Mouse (Mus musculus): Measurements from ENCODE around the gene March6. TPM values are rescaled to one million over a fixed set of nuclear protein-coding genes. Genes with fewer than 3 reads are reported as not detected.

The March6 gene
- total RNA-seq, 2 experiments from 2014 or later, result 183 to 187 TPM

GRCm38 (mm10) chr15:31453098-31453916 is 77.5 kb downstream of the March6 start, which contains the start of gene Ropn1l:
Gene Ropn1l (minus strand): TSS chr15:31453737.
- peak; percentile 91 to 92 for DNase-seq

- DNase-seq, result no peak
Measured at GRCm38 (mm10) chr15:31452336-31453097, 78.3 kb downstream of the March6 start.

DNA sequence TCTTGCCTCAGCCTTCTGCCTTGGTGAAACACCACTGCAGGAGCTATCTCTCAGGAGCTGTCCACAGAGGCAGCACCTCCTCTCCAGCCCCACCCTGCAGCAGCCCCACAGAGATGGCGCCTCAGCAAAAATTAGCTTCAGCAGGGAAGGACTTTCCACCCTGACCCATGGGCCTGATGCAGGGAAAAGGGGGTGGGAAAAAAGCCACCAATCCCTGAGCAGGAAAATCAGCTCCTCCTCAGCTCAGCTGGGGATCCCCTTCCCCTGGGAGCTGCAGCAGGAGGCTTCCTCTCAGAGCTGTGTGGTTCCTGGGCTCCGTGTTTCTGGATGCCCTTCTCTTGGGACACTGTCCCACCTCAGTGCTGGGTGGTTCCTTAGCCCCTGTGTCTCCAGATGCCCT is 81.1 kb downstream of the March6 start:
- no peak for DNase-seq

GRCm38 (mm10) chr15:31447121-31447520 is 83.7 kb downstream of the March6 start:
- DNase-seq, result peak; percentile 48 to 49

- peak in 1 of 2 experiments; percentile 35 for DNase-seq
Measured at GRCm38 (mm10) chr15:31442698-31443097, 88.2 kb downstream of the March6 start.

DNA sequence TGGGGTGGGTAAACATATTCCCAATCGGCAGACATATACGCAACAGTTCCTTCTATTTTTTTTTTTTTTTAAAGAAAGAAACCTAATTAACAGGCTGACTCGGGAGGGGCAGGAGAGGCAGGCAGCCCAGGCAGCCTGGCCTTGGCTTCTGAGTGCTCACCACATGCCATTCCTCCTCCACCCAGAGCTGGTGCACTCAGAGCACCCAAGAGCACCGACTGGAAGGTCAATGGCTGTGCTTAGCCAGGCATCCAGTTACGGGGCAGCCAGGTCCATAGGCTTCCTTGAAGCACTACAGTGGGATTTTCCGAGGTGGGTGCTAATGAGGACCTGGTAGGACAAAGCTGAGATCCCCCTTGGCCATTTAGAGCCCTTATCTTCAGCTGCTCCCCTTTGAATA is 88.9 kb downstream of the March6 start:
- DNase-seq, result no peak

DNA sequence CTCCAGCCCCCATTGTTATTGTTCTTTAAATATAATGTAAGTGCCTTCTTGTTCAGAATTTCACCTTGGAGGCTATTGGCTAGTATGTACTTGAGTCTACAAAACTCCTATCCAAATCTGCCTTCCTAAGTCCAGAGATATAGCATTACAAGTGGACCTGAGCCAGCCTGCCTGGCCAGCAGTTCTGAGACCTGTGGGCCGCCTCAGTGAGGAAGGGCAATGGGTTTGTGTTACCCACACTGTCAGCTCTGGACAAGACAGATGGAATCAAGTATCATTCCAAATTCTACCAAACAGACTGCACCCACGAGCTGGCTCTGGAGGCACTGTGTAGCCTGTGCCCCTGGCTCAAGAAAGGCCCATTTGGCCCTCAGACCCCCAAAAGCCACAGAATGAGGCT is 94.0 kb downstream of the March6 start:
- DNase-seq, result no peak

DNA sequence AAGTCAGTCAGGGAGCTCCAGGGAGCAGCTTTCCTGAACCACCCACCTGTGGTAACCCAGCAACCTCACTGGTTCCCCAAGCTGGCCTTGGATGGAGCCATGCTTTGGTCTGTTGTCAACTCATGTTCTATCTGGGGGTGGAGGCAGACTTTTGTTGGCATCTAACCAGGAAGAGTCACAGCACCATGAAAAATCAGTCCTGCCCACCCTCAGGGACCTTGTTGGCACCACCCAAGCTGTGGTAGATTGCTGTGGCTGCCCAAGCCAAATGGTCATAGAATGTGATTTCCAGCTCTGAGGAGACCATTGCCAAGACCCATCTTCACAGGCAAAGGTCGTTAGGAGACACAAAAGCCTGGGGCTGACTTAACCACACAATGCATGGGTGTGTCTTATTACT is 94.8 kb downstream of the March6 start:
- no peak for DNase-seq

GRCm38 (mm10) chr15:31433768-31434167 is 97.1 kb downstream of the March6 start:
- DNase-seq, result no peak

DNA sequence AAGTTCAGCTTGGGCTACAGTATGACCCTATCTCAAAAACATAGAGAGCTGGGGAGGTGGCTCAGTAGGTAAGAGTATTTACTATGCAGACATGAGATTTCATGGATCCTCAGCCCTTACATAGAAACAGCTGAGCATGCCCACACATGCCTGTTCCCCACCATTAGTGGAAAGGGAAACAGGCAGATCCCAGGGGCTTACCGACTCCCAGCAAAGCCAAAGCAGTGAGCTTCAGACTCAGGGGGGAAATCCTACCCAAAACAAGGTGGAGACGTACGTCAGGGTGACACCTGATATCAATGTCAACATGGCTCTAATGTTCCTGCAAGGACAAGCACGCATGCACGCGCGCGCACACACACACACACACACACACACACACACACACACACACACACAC is 99.0 kb downstream of the March6 start:
- DNase-seq, result no peak

DNA sequence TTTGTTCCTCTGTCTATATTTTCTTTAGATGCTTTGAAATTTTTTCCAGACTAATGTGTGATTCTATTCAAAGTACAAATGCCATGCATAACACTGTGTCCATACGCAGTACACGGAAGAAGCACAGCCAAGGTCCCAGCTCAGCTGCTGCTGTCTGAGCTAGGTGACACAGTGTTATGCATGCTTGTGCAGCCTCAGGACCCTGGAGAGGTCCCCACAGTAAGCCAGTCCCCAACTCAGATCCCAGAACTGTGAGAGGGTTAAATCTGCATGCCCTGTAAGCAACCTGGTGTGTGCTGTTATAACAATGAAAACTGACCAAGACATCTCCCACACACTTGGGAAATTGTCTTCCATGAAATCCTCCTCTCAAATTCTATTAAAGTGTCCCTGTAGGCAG is 100.8 kb downstream of the March6 start:
- DNase-seq, result no peak

DNA sequence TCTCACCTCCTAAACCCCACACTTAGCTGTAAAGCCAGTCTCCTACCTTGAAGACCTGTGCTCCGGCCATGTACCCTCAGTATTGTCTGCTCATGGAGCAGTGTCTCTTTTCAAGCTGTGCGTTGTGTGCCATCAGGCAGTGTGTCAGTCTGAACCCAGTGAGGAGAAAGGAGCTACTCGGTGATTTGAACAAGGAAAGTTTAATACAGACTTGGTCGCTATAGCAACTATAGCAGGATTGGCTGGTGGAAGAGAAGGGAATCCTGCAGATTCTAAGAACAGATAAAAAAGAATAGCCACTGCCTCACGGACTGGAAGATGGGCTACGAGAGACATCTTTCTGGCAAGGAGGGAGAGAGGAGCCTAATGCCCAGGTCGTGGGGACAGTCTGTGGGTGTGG is 101.4 kb downstream of the March6 start:
- DNase-seq, result no peak

DNA sequence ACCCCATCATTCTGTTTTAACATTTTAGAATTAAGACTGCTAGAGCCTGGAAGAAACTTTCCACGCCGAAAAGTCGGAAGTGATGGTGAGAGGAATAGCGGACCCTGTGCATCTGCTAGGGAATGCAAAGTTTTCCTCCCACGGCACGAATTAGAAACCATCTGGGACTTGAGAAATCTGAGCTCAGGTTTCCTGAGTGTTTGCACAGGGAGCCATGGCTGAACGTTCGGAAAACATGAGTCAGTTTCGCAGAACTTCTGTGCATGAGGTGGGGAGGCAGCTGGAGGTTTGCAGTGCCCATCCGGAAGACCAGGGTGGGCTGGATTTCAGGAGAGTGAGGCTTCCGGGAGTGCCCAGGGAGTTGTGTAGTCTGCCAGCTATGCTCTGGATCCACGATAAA is 102.3 kb downstream of the March6 start:
- DNase-seq, result peak; percentile 49 to 54

DNA sequence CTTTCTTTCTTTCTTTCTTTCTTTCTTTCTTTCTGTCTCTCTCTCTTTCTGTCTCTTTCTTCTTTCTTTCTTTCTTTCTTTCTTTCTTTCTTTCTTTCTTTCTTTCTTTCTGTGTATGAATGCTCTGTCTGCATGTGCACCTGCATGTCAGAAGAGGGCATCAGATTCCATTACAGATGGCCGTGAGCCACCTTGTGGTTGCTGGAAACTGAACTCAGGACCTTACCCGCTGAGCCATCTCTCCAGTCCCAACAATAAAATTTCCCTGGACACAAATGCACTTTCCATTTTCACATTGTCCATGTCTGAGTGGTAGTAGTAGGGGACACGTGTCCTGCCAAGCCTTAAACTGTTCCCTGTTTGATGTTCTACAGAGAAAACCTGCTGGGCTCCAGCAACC is 103.5 kb downstream of the March6 start:
- DNase-seq, result no peak

DNA sequence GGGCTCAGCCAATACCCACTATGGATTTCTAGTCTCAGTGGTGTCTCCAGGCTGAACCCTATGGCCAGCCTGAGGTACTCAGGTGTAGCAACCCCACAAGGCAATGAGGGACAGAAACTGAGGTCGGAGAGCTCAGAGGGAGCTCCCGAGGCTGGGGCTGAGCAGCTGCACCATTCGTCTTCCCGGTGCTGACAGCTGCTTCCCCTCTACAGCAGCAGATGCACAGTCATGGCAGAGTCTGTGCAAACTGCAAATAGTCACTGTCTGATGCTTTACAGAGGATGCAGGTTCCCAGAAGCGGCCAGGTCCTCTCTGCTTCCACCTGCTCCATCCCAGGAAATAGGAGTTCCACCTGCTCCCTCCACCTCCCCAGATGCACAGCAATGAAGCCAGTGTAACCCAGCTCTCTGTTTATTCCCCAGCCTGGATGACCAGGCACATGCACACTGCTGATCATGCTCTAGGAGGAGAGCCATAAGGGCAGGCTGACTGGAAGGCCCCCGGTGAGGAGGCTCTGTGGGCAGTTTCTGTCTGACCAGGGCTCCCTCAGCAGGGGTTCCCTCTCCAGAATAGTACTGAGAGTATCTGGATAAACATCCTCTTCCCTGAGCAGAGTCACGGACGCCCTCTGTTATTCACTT is 104.7 kb downstream of the March6 start:
- DNase-seq, result no peak

DNA sequence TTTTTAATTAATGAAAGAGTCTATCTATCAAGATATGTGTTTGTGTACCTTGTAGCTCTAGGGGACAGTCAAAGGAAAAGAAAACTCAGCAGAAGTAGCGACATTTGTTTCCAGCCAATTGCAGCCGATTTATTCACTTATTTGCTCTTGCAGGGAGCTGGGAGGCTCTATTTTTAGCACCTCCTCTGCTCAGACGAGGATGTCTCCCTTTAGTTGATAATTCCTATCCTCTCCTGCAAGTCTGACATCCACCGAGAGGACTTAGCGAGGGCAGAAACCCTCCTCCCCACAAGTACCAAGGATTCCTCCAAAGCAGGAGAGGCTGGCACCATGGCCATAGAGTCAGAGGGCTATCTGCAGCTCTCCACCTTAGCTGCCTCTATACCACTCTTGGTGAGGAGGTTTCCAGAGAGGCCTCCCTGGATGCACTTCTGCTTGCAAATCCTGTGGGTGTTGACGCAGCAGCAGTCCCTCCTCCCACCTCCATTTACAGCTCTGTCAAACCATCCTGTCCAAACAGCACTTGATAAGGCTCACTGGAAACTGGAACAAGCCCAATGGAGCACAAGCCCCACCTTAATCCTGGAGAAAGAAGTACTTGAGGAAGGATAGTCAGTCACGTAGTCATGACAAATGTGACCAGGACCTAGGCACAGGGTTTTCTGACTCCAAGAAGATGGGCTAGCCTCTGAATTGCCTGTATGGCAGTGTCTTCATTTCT is 108.0 kb downstream of the March6 start:
- DNase-seq, result no peak

GRCm38 (mm10) chr15:31419037-31419436 is 111.8 kb downstream of the March6 start:
- no peak for DNase-seq

- DNase-seq, result no peak
Measured at GRCm38 (mm10) chr15:31418686-31419024, 112.2 kb downstream of the March6 start.

DNA sequence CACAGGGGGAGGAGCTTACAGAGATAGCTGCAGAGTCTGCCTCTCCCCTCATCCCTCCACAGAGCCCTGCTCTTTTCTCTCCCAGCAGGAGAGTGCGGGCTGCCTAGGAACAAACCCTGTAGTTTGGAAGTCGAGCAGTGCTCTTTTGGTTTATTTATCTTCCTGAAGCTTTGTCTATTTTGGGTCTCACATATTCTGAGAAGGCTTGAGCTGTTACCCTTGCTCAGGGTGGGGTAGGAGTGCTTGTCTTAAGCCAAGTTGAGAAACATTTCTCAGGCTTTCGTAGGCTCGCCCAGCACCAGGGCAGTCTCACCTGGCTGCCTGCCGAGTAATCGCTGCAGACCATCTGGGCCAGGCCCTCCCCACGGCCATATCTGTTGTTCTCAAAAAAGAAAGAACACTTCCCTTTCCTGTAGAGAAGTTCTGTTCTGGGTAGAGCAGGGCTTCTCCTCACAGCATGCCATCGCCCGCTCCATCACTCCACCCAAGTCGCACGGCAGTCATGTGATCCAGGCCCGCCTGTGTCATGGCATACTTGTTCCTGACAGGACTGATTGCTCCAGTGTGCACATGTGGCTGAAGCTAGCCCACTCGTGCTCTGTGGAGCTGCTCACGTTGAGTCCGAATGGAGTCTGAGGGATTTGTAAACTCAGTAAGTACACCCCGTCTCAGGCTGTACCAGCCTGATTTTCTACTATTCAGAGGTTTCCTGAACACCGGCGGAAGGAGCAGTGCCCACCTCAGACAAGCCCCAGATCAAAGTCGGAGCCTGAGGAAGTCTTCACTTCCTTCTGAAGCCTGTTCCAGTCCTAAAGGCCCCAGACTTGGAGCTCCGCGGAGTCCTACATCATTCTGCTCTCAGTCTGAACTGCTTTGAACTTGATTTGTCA is 112.8 kb downstream of the March6 start:
- peak in 1 of 2 experiments; percentile 43 for DNase-seq

DNA sequence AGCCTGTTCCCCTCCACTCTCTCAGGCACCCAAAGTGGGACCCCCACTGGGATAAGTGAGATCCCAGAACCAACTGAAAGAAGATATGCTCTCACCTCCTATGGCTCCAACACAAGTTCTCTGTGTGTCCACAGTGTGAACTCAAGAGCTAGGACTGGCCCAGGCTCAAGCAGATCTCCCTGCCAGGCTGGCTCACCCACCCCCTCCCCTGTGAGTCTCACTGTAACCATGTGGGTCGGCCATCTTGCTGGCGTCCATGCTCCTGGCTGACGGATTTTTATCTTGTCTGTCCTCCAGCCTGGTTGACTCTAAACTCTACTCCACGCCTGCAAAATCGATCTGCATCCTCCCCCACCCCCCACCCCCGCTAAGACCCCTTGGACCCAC is 113.5 kb downstream of the March6 start:
- no peak for DNase-seq

DNA sequence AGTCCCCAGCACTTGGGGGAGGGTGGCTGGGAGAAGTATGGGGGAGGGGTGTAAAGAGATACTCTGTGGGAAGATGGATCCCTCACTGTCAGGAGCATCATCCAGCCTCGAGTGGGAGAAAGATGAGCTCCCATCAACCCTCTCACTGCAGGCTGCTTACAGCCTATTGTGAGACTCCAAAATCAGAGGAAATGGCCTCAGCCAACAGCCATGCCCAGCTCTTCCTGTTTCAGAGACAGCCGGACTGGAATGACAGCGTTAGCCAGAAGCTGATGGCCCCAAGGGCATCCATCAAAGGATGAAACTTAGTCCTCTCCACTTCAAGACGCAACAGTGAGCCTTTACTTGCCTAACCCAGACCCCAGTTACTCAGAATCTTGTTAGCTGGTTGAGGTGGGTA is 115.7 kb downstream of the March6 start:
- no peak for DNase-seq
